13 mouse cellular contexts compared by ENCODE assay signal in genomic region chr13:56092606-56093005, GRCm38 (mm10). TPM values are rescaled to one million over a fixed set of nuclear protein-coding genes. Genes with fewer than 3 reads are reported as not detected.
DNase-seq lines count a peak whose midpoint lies in the region; ATAC-seq and TF ChIP-seq lines count a peak whose summit lies in the region.
"Had no signal": no experiment of that assay in that cellular context is flagged by ENCODE, and none has a peak within 500 bp of the region (broad histone marks: within the 10 kb centered on the region; RNA-seq: fewer than 3 reads in every experiment).

No protein-coding gene starts in this region.

- no peak overlapping the region for H3K9ac ChIP-seq in forebrain, embryonic 15.5 days (replicated peaks)
- no peak overlapping the region for H3K9ac ChIP-seq in forebrain, embryonic 13.5 days
- H3K9ac ChIP-seq: embryonic facial prominence, embryonic 12.5 days; liver, embryonic 13.5 days had no signal

- H3K27ac ChIP-seq in forebrain, embryonic 15.5 days (replicated peaks): peak overlapping the region; percentile 63; the same call in 1 of the 2 replicates
- H3K27ac ChIP-seq in forebrain, embryonic 13.5 days: no peak overlapping the region
- H3K27ac ChIP-seq in layer of hippocampus, adult 2 months: peak overlapping the region; percentile 44; the same call in 1 of the 2 replicates
- H3K27ac ChIP-seq: embryonic facial prominence, embryonic 12.5 days; limb, embryonic 10.5 days; liver, embryonic 13.5 days had no signal

- no peaks in the 10 kb centered on the region for H3K9me3 ChIP-seq in forebrain, embryonic 15.5 days
- no peaks in the 10 kb centered on the region for H3K9me3 ChIP-seq in forebrain, embryonic 13.5 days (replicated peaks)
- H3K9me3 ChIP-seq: embryonic facial prominence, embryonic 12.5 days; G1E; limb, embryonic 10.5 days; liver, embryonic 13.5 days had no signal

- no peaks in the 10 kb centered on the region for H3K27me3 ChIP-seq in forebrain, embryonic 15.5 days
- H3K27me3 ChIP-seq in forebrain, embryonic 13.5 days: no peaks in the 10 kb centered on the region
- H3K27me3 ChIP-seq: embryonic facial prominence, embryonic 12.5 days; liver, embryonic 13.5 days had no signal

- H3K4me3 ChIP-seq in forebrain, embryonic 15.5 days: no peak overlapping the region
- no peak overlapping the region for H3K4me3 ChIP-seq in forebrain, embryonic 13.5 days
- no peak overlapping the region for H3K4me3 ChIP-seq in layer of hippocampus, adult 2 months
- H3K4me3 ChIP-seq: embryonic facial prominence, embryonic 12.5 days; limb, embryonic 10.5 days; liver, embryonic 13.5 days had no signal

- no peak for TF ChIP-seq CTCF in layer of hippocampus, adult 2 months (conservative IDR thresholded peaks at IDR 0.05)

- peaks cover 17% of the 10 kb centered on the region for H3K36me3 ChIP-seq in forebrain, embryonic 15.5 days
- H3K36me3 ChIP-seq in forebrain, embryonic 13.5 days (ENCODE audit: poor library complexity, severe bottlenecking): peaks cover 80% of the 10 kb centered on the region

- 55% methylated on average over 5 of the region's 5 CpGs for WGBS in forebrain, embryonic 15.5 days
- 74% methylated on average over 5 of the region's 5 CpGs for WGBS in forebrain, embryonic 13.5 days

- peaks cover 56% of the 10 kb centered on the region for H3K4me1 ChIP-seq in forebrain, embryonic 15.5 days
- H3K4me1 ChIP-seq in forebrain, embryonic 13.5 days: peaks cover 44% of the 10 kb centered on the region
- H3K4me1 ChIP-seq: liver, embryonic 13.5 days had no signal

- ATAC-seq in forebrain, embryonic 15.5 days (replicated peaks): no peak
- no peak for ATAC-seq in forebrain, embryonic 13.5 days
- ATAC-seq in frontal cortex, adult (ENCODE audit: low TSS enrichment): no peak

- DNase-seq in layer of hippocampus, adult 2 months (ENCODE audit: low spot score in 2 of 2): no peak
- DNase-seq in layer of hippocampus, postnatal 36 days: no peak
- DNase-seq in adrenal gland, postnatal 25 days: peak; percentile 58
- DNase-seq in lung, postnatal 14 days: peak; percentile 35
- no peak for DNase-seq in spleen, adult 12 weeks (ENCODE audit: low spot score)
- DNase-seq: kidney, postnatal 14 days; liver, embryonic 13.5 days had no signal

- no peak overlapping the region for H3K4me2 ChIP-seq in forebrain, embryonic 15.5 days (replicated peaks)
- no peak overlapping the region for H3K4me2 ChIP-seq in forebrain, embryonic 13.5 days
- H3K4me2 ChIP-seq: embryonic facial prominence, embryonic 12.5 days; liver, embryonic 13.5 days had no signal

RNA-seq across cellular contexts. Expression of gene H2afy, which starts 43.6 kb away (rescaled TPM):
- polyA plus RNA-seq in forebrain, embryonic 15.5 days (2015; fragmentation: Nextera tagmentation; extraction: Ambion mirVana): 424 and 456 TPM in 2 replicates
- 545 and 548 TPM in 2 replicates for polyA plus RNA-seq in forebrain, embryonic 13.5 days (2015; fragmentation: Nextera tagmentation; extraction: Ambion mirVana)
- 100 to 1,000 TPM; 118 to 122 TPM for total RNA-seq in layer of hippocampus, adult 2 months (2021)
- 100 to 1,000 TPM; 120 to 128 TPM for total RNA-seq in layer of hippocampus, postnatal 36 days (2021)
- 128 and 133 TPM in 2 replicates for total RNA-seq in adrenal gland, postnatal 25 days (2021)

Comparison
In these comparisons a context has a peak if more than half of its experiments do, and no peak if none do; other contexts are left out.
1. DNase-seq: peak in adrenal gland, postnatal 25 days (single experiment) and lung, postnatal 14 days (single experiment); none in layer of hippocampus, adult 2 months (0 of 2), layer of hippocampus, postnatal 36 days (0 of 2) and spleen, adult 12 weeks (single experiment).